Mouse (Mus musculus) lung, adult 18-20 months (tissue): ENCODE data around the gene Cox8b.
A peak's percentile ranks its signal among the peaks of the same experiment; 100 is the strongest.
"Not testable (repeated sequence)": the region's sequence is repeated elsewhere in the genome, so short reads cannot be mapped to it uniquely, and the experiment has no call there.

Source experiments
- DNase-seq, 2 experiments: peaks; one replicate each; pipeline ENCODE4 v3.0.0; 2022; ENCODE audit warnings: mixed read lengths in 2 of 2

Gene Cox8b

DNA sequence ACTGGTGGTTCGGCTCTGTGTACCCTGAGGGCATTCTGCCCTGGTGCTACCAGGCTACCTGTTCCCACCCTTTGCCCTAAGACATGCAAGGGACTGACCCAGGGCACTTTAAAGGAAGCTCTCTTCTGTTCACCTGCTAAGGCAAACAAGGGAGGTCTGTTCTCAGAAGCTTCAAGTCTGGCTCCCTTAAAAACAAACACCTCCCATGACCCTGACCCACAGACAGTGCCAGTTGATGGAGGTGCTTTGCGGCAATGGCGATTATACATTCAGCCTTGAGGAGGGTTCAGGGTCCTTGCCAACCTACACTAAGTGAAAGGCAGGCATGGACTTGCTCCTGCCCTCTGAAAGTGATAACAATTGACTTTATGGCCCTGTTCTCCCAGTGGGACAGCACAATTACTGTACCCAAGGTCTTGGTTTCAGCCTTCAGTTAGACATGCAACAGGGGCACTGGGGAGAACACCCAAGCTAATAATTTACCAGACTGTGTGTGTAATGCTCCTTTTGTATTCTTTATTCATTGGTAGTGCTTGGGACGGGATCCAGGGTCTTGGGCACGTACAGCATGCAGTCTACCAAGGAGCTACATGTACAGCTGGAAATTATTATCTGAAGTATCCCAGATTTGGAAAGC is 12.7 kb upstream of the Cox8b start:
- no peak for DNase-seq

DNA sequence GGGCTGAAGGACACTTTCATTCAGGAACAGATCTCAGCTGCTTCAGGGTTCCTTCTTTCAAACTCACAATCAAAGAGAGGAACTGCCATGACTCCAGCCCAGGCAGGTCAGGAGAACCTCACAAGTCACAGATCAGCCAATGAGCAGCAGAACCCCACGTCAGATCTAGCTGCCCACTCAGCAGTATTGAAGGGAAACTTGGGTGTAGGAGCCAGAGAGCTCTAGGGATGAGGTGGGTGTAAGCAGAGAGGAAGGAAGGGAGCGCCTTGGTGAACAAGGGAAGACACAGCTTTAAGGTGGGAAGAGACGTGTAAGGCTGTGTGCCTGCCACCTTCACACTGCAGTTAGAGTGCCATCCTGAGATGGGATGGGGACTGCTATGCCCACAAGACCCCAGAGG is 12.0 kb upstream of the Cox8b start:
- no peak for DNase-seq

DNA sequence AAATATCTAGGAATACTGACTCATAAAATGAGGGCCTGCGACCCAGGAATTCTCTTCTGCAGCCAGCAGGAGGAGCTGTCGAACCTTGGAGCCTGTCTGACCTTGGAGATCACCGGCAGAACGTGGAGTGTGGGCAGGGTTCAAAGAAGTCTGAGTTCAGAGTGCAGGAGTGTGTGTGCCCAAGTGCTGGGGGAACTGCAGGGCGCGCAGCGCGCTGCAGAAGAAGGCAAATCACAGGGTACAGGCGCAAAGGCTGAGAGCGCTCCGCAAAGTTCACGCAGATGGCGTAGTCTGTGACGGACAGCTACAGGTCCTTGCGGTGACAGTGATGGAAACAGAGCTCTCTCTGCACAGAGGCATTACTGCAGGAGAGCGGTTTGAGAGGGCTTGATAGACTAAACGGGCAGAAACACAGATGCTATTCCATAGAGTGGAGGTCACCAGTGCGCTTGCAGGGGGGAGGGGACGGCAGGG is 8.4 kb upstream of the Cox8b start:
- peak; percentile 78 to 83 for DNase-seq

DNA sequence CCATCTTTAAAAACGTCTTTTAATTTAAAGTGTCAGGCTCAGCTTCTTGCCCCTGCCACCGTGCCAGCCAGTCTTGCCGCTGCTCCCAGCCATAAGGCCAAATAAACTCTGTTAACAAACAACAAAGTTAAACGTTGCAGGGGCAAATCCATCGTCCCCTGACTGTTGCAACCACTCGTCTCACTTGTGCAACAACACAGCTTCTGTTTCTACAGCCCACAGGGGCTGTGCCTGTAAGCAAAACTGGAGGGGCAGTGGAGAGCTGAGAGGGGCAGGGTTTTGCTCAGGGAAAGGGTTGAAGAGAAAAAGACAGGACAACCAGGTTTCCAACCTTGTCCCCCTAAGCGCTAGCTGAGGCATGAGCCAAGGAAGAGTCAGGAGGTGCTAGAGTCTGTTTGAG is 7.9 kb upstream of the Cox8b start:
- peak in 1 of 2 experiments; percentile 12 for DNase-seq

DNA sequence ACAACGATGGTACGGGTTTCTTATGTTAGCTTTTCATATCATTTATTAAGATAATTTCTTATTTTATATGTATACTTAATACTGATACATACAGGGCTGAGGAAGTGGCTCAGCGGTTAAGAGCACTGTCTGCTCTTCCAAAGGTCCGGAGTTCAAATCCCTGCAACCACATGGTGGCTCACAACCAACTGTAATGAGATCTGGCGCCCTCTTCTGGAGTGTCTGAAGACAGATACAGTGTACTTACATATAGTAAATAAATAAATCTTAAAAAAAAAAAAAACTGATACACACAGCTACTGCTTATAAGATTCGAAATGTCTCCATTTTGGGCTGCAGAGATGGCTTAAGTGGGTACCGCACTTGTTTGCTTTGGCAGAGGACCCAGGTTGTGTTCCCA is 7.5 kb upstream of the Cox8b start:
- no peak for DNase-seq

DNA sequence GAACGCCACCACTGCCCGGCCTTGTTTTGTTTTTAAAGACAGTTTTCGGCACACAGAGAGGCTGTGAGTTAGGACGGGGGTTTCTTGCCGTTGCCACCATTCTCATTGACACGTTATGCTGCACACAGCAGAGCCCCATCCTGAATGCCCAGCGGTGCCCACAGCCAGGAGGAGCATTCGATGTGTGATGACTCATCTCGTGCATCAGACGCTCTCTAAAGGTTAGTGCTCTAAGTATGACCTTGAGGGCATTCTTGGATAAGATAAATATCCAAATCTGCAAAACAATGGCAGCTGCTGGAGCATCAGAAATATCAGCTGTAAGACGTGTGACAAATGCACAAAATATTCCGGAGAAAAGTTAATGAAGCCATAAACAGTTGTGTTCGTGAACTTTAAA is 6.9 kb upstream of the Cox8b start:
- no peak for DNase-seq

DNA sequence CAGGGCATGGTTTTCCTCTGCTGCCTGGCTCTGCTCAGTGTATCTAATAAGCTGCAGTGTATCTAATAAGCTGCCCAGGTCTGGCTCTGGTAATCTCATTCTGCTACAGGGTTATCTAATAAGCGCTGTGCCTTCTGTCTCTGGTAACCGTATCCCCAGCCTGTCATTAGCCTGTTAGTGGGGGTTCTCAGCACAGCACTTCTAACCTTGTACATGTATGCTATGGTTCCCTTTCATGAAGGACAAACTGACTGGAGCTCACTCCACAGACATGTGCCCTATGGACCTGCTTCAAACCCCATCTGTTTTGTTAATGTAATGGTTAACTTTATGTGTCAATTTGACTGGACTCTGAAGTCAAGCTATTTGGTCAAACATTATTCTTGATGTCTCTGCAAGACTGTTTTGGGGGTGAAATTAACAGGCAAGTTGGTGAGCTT is 5.4 kb upstream of the Cox8b start:
- no peak for DNase-seq

DNA sequence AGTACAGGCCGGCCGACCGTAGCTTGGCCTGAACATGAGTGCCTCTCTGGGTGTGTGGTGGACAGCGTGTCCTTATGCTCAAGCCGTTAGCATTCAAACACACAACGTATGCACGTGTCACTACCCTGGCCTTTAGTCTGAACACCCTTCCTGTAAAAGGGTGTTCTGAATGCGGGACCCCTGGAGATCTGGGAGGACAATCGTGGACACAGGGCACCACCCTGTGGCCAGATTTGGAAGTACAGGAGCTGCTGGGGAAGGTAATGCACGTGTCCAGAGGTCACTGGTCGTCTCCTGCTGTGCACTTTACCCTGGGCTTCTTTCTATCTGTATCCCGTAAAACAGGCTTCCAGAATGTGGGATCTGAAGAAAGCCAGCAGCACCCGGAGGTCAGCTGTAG is 3.0 kb upstream of the Cox8b start:
- DNase-seq, result peak; percentile 64 to 74

DNA sequence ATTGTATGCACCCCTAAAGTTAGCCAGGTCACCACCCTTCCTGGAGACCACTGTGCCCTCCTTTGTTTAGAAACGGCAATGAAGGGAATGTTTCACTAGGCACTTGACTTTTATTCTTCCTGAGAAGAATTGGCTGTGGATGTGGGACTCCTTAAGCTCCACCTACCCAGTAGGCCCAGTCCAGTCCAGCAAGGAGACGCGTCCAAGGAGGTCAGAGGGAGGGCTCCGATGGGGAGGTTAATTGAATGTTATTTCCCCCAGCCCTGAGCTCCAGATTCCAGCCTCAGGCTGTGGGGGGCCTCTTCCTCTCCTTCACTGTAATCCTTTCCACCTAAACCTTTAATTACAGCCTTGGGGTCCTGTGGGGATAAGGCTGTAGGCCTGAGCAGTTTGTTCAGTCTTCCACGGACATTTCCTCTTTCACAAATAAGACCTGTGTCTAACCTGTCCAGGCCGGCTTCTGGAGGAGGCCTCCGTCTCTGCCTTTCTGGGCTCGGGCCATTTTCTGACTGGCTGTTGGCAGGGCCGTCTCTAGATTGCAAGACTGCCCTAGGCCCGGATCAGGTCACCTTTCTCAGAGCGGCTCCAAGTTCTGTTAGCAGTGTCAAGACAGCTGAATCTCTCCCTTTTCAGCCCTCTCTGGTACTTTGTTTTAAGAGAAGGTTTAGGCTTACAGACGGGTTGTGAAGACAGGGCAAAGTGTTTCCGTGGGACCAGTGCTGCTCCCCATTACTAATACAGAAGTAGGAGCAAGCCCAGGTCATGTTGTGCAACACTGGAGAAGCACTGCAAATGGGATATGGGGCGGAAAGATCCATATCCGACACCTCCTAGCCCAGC is 2.0 kb upstream of the Cox8b start:
- DNase-seq, result peak; percentile 27 to 32

DNA sequence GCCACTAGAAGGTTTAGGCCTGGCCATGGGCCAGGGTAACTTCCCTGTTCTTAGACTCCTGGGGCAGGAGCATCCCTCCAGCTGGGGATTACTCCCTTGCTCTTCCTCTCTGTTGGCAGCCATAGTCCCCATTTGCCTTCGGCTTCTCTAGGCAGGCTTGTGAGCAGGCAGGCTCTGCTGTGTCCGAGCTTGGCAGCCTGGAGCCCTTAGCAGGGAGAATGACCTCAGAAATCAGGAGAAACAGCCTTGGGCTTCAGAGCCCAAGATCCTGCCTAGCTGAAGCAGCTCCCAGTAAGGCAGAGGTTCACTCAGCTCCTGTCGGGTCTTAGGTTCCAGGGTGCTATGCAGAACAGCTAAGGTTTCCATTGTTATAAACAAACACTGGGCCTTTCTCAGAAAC is 1.1 kb downstream of the Cox8b start:
- no peak for DNase-seq

DNA sequence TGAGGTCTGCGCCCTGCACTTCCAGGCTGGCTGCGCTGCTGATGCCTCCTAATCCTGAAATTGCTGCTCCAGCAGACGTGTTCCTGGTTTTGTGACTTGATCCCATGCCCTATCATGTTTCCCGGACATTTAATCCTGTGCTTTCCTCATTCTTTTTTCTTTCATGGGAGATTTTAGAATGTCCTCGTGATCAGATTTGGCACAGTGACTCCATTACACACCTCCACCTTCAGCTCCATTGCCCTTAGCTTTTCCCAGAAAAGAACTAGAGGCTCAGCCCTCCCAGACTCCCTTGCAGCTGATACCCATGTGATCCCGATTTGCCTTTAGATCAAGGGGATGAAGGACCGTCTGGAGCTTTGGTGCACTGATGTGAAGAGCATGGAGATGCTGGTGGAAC is 2.4 kb downstream of the Cox8b start:
- no peak for DNase-seq

DNA sequence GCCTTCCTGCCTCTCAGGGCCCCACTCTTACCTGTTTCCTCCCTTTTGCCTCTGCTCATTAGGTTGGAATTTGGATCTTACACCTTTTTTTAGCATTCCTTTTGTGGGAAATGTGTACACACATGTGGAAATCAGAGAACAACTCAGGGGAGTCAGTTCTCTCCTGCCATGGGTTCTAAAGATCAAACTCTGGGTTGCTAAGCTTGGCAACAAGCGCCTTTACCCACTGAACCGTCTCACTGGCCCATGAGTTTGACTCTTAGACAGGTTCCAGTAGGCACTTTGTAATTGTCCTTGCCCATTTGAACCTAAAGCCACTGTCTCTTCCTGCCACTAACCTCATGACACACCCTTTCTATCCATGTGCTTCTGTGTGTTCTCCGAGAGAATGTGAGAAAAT is 5.6 kb downstream of the Cox8b start:
- DNase-seq, result no peak

DNA sequence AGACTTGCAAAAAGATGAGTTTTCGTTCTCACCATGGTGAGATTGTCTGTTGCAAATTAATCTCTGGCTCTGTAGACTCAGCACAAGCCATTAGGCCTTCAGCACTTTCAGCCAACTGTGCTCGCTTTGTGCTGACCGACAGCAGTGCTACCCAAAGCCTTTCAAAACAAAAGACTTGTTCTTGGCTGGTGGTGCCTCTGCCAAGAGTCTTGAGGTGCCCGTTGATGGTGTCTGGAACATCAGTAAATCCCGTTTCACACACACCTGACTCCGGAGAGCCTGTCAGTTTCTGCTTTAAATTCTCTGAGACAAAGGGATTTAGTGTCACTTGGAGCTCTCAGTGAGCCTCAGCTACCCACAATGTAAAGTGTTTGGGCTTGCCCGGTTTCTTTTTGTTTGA is 6.2 kb downstream of the Cox8b start:
- no peak for DNase-seq

DNA sequence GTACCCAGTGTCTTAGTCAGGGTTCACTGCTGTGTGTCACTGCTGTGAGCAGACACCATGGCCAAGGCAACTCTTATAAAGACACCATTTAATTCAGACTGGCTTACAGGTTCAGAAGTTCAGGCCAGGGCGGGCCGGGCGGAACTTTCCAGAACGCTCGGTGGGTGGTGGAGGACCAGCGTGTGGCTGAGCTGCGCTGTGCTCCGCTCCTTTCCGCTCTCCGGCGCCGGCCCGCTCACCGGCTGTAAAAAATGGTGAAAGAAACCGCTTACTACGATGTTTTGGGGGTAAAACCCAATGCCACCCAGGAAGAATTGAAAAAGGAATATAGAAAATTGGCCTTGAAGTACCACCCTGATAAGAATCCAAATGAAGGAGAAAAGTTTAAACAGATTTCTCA is 9.6 kb downstream of the Cox8b start:
- not testable (repeated sequence) for DNase-seq

DNA sequence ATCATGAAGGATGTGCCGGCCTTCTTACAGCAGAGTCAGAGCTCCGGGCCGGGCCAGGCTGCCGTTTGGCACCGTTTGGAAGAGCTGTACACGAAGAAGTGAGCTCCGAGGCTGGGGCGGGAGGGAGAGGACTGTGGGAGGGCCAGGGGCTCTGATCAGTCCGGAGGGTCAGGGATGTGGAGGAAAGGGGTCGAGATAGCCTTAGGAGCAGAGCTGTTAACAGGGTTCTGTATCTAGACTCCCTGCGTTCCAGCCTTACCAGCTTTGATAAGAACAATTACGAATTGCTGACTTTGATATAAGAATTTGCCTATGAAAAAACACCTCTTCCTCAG is 17.8 kb downstream of the Cox8b start:
- no peak for DNase-seq

DNA sequence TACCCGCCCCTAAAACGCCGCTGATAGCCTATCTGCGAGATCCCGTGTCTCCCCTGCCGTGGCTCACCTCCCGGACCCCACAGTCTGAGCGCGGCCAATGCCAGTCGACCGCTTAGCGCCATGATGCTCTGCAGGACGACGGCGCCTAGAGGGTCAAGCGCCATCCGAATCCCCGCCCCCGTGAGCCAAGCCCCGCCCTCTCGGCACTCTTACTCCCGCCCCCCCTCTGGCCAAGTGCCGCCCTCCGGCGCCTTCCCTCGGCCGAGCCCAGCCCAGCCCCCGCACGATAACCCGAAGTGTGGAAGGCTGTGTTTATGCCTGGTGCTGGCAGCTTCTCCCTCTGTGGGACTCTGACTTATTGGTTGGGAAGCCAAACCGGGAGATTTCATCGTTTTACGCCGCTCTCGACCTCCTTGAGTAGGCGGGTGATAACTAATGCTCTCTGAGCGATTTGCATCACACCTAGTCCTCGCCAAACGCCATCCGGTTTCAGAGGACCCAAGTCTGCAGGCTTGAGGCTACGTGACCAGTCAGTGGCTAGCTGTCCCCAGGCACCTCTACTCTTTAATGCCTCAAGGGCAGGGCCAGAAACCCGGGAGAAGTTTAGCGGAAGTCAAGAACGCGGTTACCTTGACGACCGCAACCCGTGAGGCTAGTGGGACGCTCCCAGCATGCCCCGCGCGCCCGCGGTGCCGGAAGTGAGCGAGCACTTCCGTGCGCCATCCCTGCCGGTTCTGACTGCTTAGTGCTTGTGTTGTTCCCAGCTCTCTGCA is 18.4 kb downstream of the Cox8b start, which contains the start of the genes Psmd13 and Sirt3:
TSS of gene Psmd13 (plus strand) at position 273 of the 773 bp plus-strand sequence.
TSS of gene Sirt3 (minus strand) at position 614 of the 773 bp plus-strand sequence.
- DNase-seq, result peak; percentile 93 to 95

DNA sequence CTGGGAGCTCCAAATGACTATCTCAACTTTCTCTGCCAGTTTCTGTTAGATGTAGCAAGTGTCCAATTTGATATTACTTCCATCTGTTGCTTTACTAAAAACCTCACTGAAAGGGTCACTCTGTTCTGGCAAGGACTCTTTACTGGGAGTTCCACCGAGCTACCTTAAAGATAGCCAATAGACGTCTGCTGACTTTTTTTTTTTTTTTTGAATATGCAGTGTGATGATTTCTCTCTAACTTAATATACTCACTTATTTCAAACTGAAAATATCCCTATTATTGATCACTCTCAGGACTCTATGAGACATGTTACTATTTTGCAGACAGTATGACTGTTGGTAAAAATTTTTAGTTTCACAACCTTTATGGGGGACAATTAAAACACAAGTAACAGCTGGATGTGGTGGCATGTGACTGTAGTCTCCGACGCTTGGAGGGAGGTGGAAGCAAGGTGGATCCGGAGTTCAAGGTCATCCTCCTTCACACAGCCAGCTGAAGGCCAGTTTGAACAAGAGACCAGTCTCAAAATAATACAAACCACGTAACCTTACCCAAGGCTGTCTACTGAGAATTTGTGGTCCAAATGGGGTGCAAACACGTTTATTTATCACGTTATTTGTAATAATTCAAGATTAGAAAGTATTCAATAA is 19.3 kb downstream of the Cox8b start:
- no peak for DNase-seq

DNA sequence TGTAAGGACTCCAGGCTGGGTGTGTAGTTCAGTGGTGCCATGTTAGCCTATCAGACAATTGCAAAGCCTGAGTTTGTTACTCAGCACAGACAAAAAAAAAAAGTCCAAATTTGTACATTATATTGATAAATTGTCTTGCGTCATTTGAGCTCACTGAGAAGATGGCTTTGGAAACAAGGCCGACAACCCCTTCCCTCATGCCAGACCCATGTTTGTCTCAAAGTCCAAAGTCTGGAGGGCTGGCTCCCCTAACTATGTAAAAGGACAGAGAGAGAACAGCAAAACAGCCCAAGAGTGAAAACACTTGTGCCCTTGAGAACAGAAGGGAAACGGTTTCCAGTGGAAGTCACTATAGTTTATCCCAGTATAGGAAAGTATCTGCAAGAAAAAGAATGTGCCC is 19.8 kb downstream of the Cox8b start:
- DNase-seq, result no peak

DNA sequence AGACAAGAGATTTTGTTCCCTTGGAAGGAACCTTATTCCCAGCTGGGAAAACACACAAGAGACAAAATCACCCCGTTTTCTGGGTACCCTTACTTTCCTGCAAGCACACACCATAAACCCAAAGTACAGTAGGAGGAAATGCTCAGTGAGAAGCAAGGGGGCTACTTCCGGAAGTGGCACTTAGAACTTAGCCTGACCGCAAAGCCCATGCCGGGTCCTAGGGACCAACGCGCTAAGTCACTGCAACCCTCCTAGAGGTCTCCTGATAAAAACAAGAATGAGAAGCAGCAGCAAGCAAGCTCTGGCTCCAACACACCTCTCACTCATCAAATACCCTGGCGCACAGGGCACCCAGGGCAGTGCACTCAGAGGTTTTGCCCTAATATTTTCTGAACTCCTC is 20.9 kb downstream of the Cox8b start:
- no peak for DNase-seq

DNA sequence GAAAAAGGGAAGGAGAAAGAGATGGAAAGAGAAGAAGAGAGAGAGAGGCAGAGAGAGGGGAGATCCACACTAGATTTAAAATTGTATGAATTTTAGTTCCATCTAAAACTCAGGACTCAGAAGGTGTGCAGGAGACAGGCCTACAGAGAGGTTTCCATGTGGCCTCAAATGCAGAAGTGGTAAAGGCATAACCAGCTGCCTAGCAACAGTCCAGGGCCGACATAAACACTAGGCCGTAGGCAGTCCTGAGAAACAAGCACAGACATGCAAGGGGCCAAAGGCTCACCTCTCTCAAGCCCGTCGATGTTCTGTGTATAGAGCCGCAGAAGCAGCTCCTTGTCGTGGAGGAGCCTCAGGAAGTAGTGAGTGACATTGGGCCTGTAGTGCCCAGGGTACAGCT is 22.9 kb downstream of the Cox8b start:
- DNase-seq, result peak; percentile 37 to 41

DNA sequence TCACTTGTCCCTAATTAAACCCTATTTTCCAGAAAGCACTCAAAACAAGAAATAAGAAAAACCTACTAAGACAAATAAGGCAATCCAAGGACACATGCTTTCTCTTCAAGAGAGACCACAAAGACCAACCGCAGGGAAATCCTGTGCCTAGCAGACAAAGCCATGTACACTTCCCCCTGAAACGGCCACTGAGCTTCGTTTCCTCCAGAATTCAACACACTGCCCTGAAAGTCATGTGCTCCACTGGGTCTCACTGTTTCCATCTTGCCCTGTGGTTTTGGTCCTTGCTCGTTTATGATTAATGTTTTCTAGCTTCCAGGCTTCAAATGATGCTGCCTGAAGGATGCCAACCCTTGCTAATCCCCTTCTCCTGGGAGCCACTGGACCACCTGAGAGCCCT is 26.0 kb downstream of the Cox8b start:
- peak in 1 of 2 experiments; percentile 24 for DNase-seq

DNA sequence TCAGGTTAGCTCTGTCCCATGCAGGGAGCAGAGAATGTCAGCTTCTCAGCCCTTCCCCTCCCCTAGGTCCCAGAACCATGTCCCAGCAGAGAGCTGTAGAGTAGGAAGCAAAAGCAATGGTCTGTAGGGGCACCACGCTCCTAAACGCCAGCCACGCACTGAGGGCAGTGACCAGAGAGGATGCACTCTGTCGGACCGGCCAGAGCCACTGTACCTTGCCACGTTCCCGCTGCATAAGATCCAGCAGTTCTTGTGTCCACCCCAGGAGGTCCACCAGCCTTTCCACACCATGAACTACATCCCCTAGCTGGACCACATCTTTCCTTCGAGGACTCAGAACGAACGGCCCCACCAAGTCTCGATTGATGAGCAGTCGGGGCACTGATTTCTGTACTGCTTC is 35.5 kb downstream of the Cox8b start:
- no peak for DNase-seq

DNA sequence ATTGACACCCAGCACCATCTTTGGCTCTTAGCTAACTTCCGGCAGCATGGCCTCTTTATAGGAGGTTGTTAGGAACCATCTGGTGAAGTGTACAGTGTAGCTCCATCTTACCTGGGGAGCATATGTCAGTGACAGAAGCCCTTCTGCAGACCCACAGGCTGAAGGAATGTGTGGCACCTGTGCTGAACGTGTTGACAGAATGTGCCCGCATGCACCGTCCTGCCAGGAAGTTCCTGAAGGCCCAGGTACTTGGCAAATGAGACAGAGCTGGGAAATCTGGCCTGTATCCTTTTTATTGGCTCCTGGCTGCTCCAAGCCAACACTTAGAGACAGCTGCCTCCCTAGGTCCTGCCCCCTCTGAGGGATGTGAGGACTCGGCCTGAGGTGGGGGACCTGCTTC is 39.5 kb downstream of the Cox8b start:
- DNase-seq, result no peak
